Mouse (Mus musculus) midbrain, postnatal 0 days (tissue): ENCODE data around the gene Slc25a10. TPM values are rescaled to one million over a fixed set of nuclear protein-coding genes. Genes with fewer than 3 reads are reported as not detected.

Source experiments
- ATAC-seq: fragments of 200-750 bp; cut with Nextera tagmentation; 2 replicates; pipeline ENCODE4 v1.8.0; 2017; ENCODE audit warnings: moderate number of reproducible peaks, mild to moderate bottlenecking, moderate TSS enrichment, moderate library complexity; ENCODE audit not compliant: low FRiP score
- DNase-seq: peaks from one replicate; pipeline ENCODE4 v3.0.0-alpha.2; 2015; ENCODE audit warnings: low spot score
- H3K27ac ChIP-seq: fragments of 300-500 bp; sonication (generic); 2 replicates; pipeline ENCODE4 v1.5.1; 2014; ENCODE audit warnings: low read depth, mild to moderate bottlenecking, low read length, mixed read lengths
- H3K27me3 ChIP-seq: fragments of 300-500 bp; sonication (generic); 2 replicates; pipeline ENCODE4 v1.6.1; 2014; ENCODE audit warnings: low read length, control low read depth, mixed read lengths; ENCODE audit not compliant: insufficient read depth
- H3K36me3 ChIP-seq: fragments of 300-500 bp; sonication (generic); 2 replicates; pipeline ENCODE4 v1.6.1; 2014; ENCODE audit warnings: low read length, control low read depth, mixed read lengths; ENCODE audit not compliant: insufficient read depth
- H3K4me1 ChIP-seq: fragments of 300-500 bp; sonication (generic); 2 replicates; pipeline ENCODE4 v1.6.1; 2014; ENCODE audit warnings: mild to moderate bottlenecking, control low read depth, antibody characterized with exemption, low read length, mixed read lengths; ENCODE audit not compliant: insufficient read depth
- H3K4me2 ChIP-seq: fragments of 300-500 bp; sonication (generic); 2 replicates; pipeline ENCODE4 v1.6.1; 2014; ENCODE audit warnings: low read depth, mild to moderate bottlenecking, low read length, mixed read lengths; ENCODE audit not compliant: poor library complexity, severe bottlenecking
- H3K4me3 ChIP-seq: fragments of 300-500 bp; sonication (generic); 2 replicates; pipeline ENCODE4 v1.5.1; 2014; ENCODE audit warnings: low read depth, mild to moderate bottlenecking, low read length, moderate library complexity
- H3K9ac ChIP-seq: fragments of 300-500 bp; sonication (generic); replicated peaks from 2 replicates; pipeline ENCODE4 v1.6.1; 2014; ENCODE audit warnings: mild to moderate bottlenecking, low read length, moderate library complexity, mixed read lengths; ENCODE audit not compliant: poor library complexity, severe bottlenecking
- H3K9me3 ChIP-seq: fragments of 300-500 bp; sonication (generic); 2 replicates; pipeline ENCODE4 v1.6.1; 2016; ENCODE audit warnings: low read length, control low read depth
- CTCF ChIP-seq: IDR thresholded peaks from 2 replicates; pipeline ENCODE4 v1.5.1; 2016; ENCODE audit warnings: antibody characterized with exemption, mild to moderate bottlenecking
- WGBS: fragments of 180-500 bp; shearing (Covaris S2); extraction: QIAGEN DNeasy Blood & Tissue Kit; methylation state at CpG from one replicate; pipeline ENCODE4 v1.1.7; 2014; 5-methylcytosine and 5-hydroxymethylcytosine counted together
- polyA plus RNA-seq: library from polyadenylated mRNA; unstranded; fragments of >200 nt; fragmentation: Nextera tagmentation; extraction: Ambion mirVana; gene quantifications from 2 replicates; pipeline ENCODE4 v1.2.1, GENCODE M21; 2015
- total RNA-seq: library from RNA; depleted of rRNA; stranded (reverse); fragments of >200 nt; gene quantifications from 2 replicates; pipeline ENCODE4 v1.2.3, GENCODE M21; 2014; rRNA removed

Slc25a10 gene
- total and polyA plus RNA-seq, 2 experiments from 2014 or later, result 19.8 to 28.4 TPM

- ATAC-seq, result no peak
- peaks cover 28% of the 10 kb centered on the region for H3K36me3 ChIP-seq
Measured at GRCm38 (mm10) chr11:120545964-120546363, 54.3 kb downstream of the Slc25a10 start.

DNA sequence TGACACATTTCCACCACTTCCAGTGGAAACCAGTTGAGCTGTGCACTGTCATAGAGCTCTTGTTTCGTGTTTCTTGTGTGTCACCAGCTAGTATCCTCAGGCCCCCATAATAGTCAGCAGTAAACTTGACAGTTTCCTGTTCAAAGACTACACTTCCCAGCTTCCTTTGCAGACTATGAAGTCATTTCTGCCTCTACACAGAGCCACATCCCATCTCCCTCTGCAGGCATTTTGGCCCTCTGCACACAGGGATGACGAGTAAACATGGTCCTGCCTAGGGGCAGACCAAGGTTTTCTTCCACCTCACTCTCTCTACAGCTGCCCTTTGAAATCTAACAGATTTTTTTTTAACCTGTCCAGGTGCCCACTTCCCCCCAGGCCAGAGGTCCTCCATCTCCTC is 55.8 kb downstream of the Slc25a10 start:
- WGBS, result 57% methylated on average over 2 of the region's 2 CpGs
- TF ChIP-seq CTCF, result peak; percentile 31
- ATAC-seq (no peak), DNase-seq (no peak)
- H3K9me3 ChIP-seq, result no peaks in the 10 kb centered on the region
- H3K4me3 ChIP-seq, result no peak overlapping the region
- no peak overlapping the region for H3K9ac ChIP-seq
- H3K27me3 ChIP-seq, result no peaks in the 10 kb centered on the region
- H3K4me1 ChIP-seq, result peaks cover 14% of the 10 kb centered on the region
- H3K36me3 ChIP-seq, result peaks cover 23% of the 10 kb centered on the region
- H3K27ac ChIP-seq, result no peak overlapping the region
- no peak overlapping the region for H3K4me2 ChIP-seq

More at GRCm38 (mm10) chr11:120545964-120546363, 54.3 kb downstream of the Slc25a10 start:
- no peak for DNase-seq
- H3K4me3 ChIP-seq, result no peak overlapping the region
- no peak for TF ChIP-seq CTCF
- H3K27me3 ChIP-seq, result no peaks in the 10 kb centered on the region
- H3K9ac ChIP-seq, result no peak overlapping the region
- peaks cover 14% of the 10 kb centered on the region for H3K4me1 ChIP-seq
- H3K27ac ChIP-seq, result no peak overlapping the region
- 95% methylated on average over 3 of the region's 3 CpGs for WGBS
- no peak overlapping the region for H3K4me2 ChIP-seq
- no peaks in the 10 kb centered on the region for H3K9me3 ChIP-seq

DNA sequence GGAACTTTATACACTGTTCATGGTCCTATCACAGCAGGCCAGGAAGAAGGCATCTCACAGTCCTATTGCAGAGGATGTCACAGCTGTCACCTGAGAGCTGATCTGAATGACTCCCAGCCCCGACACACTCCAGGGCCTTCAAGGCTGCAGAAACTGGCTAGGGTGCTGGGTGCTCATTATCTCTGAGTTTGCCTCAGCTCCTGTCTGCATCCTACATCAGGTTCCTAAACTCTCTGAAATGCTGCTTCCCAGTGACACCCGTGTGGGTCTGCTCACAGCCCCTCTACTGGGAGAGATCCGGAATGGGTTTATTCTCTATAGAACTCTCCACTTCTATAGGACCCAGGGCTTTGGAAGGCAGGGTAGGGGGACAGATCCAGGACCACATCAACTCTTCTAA is 56.6 kb downstream of the Slc25a10 start:
- DNase-seq, result no peak
- peak overlapping the region; percentile 89; the same call in 1 of the 2 replicates for H3K27ac ChIP-seq
- no peaks in the 10 kb centered on the region for H3K27me3 ChIP-seq
- TF ChIP-seq CTCF, result no peak
- H3K4me1 ChIP-seq, result peaks cover 14% of the 10 kb centered on the region
- H3K4me2 ChIP-seq, result peak overlapping the region; percentile 91
- peak overlapping the region; percentile 99; the same call in 1 of the 2 replicates for H3K9ac ChIP-seq
- H3K4me3 ChIP-seq, result peak overlapping the region; percentile 91; the same call in 1 of the 2 replicates
- no peaks in the 10 kb centered on the region for H3K9me3 ChIP-seq
- 86% methylated on average over 3 of the region's 3 CpGs for WGBS
- no peak for ATAC-seq
- peaks cover 17% of the 10 kb centered on the region for H3K36me3 ChIP-seq

- DNase-seq (no peak), ATAC-seq (no peak)
- H3K27ac ChIP-seq, result peak overlapping the region; percentile 89
- H3K4me2 ChIP-seq, result peak overlapping the region; percentile 91
- peak overlapping the region; percentile 99 for H3K9ac ChIP-seq
- WGBS, result 22% methylated on average over 7 of the region's 7 CpGs
- no peaks in the 10 kb centered on the region for H3K27me3 ChIP-seq
- TF ChIP-seq CTCF, result no peak
- peak overlapping the region; percentile 91 for H3K4me3 ChIP-seq
- H3K9me3 ChIP-seq, result no peaks in the 10 kb centered on the region
- H3K4me1 ChIP-seq, result peaks cover 14% of the 10 kb centered on the region
- H3K36me3 ChIP-seq, result peaks cover 12% of the 10 kb centered on the region
Measured at GRCm38 (mm10) chr11:120548786-120549167, 57.1 kb downstream of the Slc25a10 start.

Other genes with a start within 250 kb of the Slc25a10 start
- 2,534 and 2,842 TPM in 2 replicates for gene Actg1, start 143.3 kb upstream of the Slc25a10 start, total RNA-seq
- 3,992 and 4,056 TPM in 2 replicates for gene Actg1, start 143.3 kb upstream of the Slc25a10 start, polyA plus RNA-seq
- gene Fscn2, start 130.3 kb upstream of the Slc25a10 start, total RNA-seq, result 0.71 TPM in 1 of 2 replicates, not detected in the other
- 0.71 and 1.5 TPM in 2 replicates for gene Fscn2, start 130.3 kb upstream of the Slc25a10 start, polyA plus RNA-seq
- gene Faap100, start 113.1 kb upstream of the Slc25a10 start, total RNA-seq, result 165 and 180 TPM in 2 replicates
- 109 and 114 TPM in 2 replicates for gene Faap100, start 113.1 kb upstream of the Slc25a10 start, polyA plus RNA-seq
- gene Nploc4, start 54.1 kb upstream of the Slc25a10 start, total RNA-seq, result 64.4 and 66.0 TPM in 2 replicates
- 26.0 and 27.1 TPM in 2 replicates for gene Nploc4, start 54.1 kb upstream of the Slc25a10 start, polyA plus RNA-seq
- gene Tspan10, start 49.2 kb upstream of the Slc25a10 start, total RNA-seq, result 0.11 TPM in 1 of 2 replicates, not detected in the other
- not detected in 2 replicates for gene Tspan10, start 49.2 kb upstream of the Slc25a10 start, polyA plus RNA-seq
- gene Pde6g, start 38.3 kb upstream of the Slc25a10 start, total RNA-seq, result not detected in 2 replicates
- 0.37 TPM in 1 of 2 replicates, not detected in the other for gene Pde6g, start 38.3 kb upstream of the Slc25a10 start, polyA plus RNA-seq
- 7.9 and 9.7 TPM in 2 replicates for gene Oxld1, start 33.8 kb upstream of the Slc25a10 start, total RNA-seq
- gene Oxld1, start 33.8 kb upstream of the Slc25a10 start, polyA plus RNA-seq, result 11.4 and 11.5 TPM in 2 replicates
- gene Ccdc137, start 33.7 kb upstream of the Slc25a10 start, total RNA-seq, result 14.8 and 18.2 TPM in 2 replicates
- 17.0 and 19.8 TPM in 2 replicates for gene Ccdc137, start 33.7 kb upstream of the Slc25a10 start, polyA plus RNA-seq
- 62.8 and 72.6 TPM in 2 replicates for gene Arl16, start 24.2 kb upstream of the Slc25a10 start, total RNA-seq
- 65.7 and 73.0 TPM in 2 replicates for gene Arl16, start 24.2 kb upstream of the Slc25a10 start, polyA plus RNA-seq
- gene Mrpl12, start 7.2 kb upstream of the Slc25a10 start, total RNA-seq, result 39.2 and 42.7 TPM in 2 replicates
- 147 TPM in 2 replicates for gene Mrpl12, start 7.2 kb upstream of the Slc25a10 start, polyA plus RNA-seq
- gene Gcgr, start 38.9 kb downstream of the Slc25a10 start, total RNA-seq, result 0.60 TPM in 1 of 2 replicates, not detected in the other
- gene Gcgr, start 38.9 kb downstream of the Slc25a10 start, polyA plus RNA-seq, result 0.17 and 0.21 TPM in 2 replicates
- 132 and 138 TPM in 2 replicates for gene Mcrip1, start 57.9 kb downstream of the Slc25a10 start, total RNA-seq
- gene Mcrip1, start 57.9 kb downstream of the Slc25a10 start, polyA plus RNA-seq, result 243 and 270 TPM in 2 replicates
- not detected in 2 replicates for gene Ppp1r27, start 59.3 kb downstream of the Slc25a10 start, total RNA-seq
- gene Ppp1r27, start 59.3 kb downstream of the Slc25a10 start, polyA plus RNA-seq, result not detected in 2 replicates
- gene P4hb, start 81.4 kb downstream of the Slc25a10 start, total RNA-seq, result 161 and 165 TPM in 2 replicates
- 191 and 209 TPM in 2 replicates for gene P4hb, start 81.4 kb downstream of the Slc25a10 start, polyA plus RNA-seq
- gene Arhgdia, start 89.8 kb downstream of the Slc25a10 start, total RNA-seq, result 233 and 286 TPM in 2 replicates
- gene Arhgdia, start 89.8 kb downstream of the Slc25a10 start, polyA plus RNA-seq, result 390 and 417 TPM in 2 replicates
- 70.8 and 86.9 TPM in 2 replicates for gene Alyref, start 106.5 kb downstream of the Slc25a10 start, total RNA-seq
- 130 and 145 TPM in 2 replicates for gene Alyref, start 106.5 kb downstream of the Slc25a10 start, polyA plus RNA-seq
- gene Anapc11, start 106.6 kb downstream of the Slc25a10 start, total RNA-seq, result 41.1 and 58.4 TPM in 2 replicates
- gene Anapc11, start 106.6 kb downstream of the Slc25a10 start, polyA plus RNA-seq, result 193 and 203 TPM in 2 replicates
- gene Npb, start 116.6 kb downstream of the Slc25a10 start, total RNA-seq, result not detected in 2 replicates
- gene Npb, start 116.6 kb downstream of the Slc25a10 start, polyA plus RNA-seq, result 1.3 TPM in 2 replicates
- 130 and 137 TPM in 2 replicates for gene Pcyt2, start 126.1 kb downstream of the Slc25a10 start, total RNA-seq
- 129 and 143 TPM in 2 replicates for gene Pcyt2, start 126.1 kb downstream of the Slc25a10 start, polyA plus RNA-seq
- gene Sirt7, start 133.4 kb downstream of the Slc25a10 start, total RNA-seq, result 31.3 and 39.7 TPM in 2 replicates
- 34.7 and 36.0 TPM in 2 replicates for gene Sirt7, start 133.4 kb downstream of the Slc25a10 start, polyA plus RNA-seq
- 42.1 and 46.5 TPM in 2 replicates for gene Mafg, start 141.8 kb downstream of the Slc25a10 start, total RNA-seq
- gene Mafg, start 141.8 kb downstream of the Slc25a10 start, polyA plus RNA-seq, result 40.8 and 41.7 TPM in 2 replicates
- gene Pycr1, start 151.9 kb downstream of the Slc25a10 start, total RNA-seq, result 8.6 and 10.8 TPM in 2 replicates
- gene Pycr1, start 151.9 kb downstream of the Slc25a10 start, polyA plus RNA-seq, result 10.4 and 11.7 TPM in 2 replicates
- gene Myadml2, start 156.3 kb downstream of the Slc25a10 start, total RNA-seq, result 1.5 and 1.6 TPM in 2 replicates
- 1.4 and 1.7 TPM in 2 replicates for gene Myadml2, start 156.3 kb downstream of the Slc25a10 start, polyA plus RNA-seq
- gene Notum, start 169.3 kb downstream of the Slc25a10 start, total RNA-seq, result 5.5 and 10.5 TPM in 2 replicates
- 3.1 and 3.6 TPM in 2 replicates for gene Notum, start 169.3 kb downstream of the Slc25a10 start, polyA plus RNA-seq
- 106 and 113 TPM in 2 replicates for gene Aspscr1, start 181.1 kb downstream of the Slc25a10 start, total RNA-seq
- gene Aspscr1, start 181.1 kb downstream of the Slc25a10 start, polyA plus RNA-seq, result 143 and 153 TPM in 2 replicates
- gene Cenpx, start 221.9 kb downstream of the Slc25a10 start, total RNA-seq, result 70.8 and 76.0 TPM in 2 replicates
- 94.5 and 94.6 TPM in 2 replicates for gene Cenpx, start 221.9 kb downstream of the Slc25a10 start, polyA plus RNA-seq
- gene Lrrc45, start 222.1 kb downstream of the Slc25a10 start, total RNA-seq, result 44.8 and 47.8 TPM in 2 replicates
- 46.8 and 51.0 TPM in 2 replicates for gene Lrrc45, start 222.1 kb downstream of the Slc25a10 start, polyA plus RNA-seq
- gene Rac3, start 229.6 kb downstream of the Slc25a10 start, total RNA-seq, result 766 and 788 TPM in 2 replicates
- gene Rac3, start 229.6 kb downstream of the Slc25a10 start, polyA plus RNA-seq, result 808 and 853 TPM in 2 replicates
- 6.9 and 11.2 TPM in 2 replicates for gene Dcxr, start 235.4 kb downstream of the Slc25a10 start, total RNA-seq
- 9.9 and 12.3 TPM in 2 replicates for gene Dcxr, start 235.4 kb downstream of the Slc25a10 start, polyA plus RNA-seq
- gene Cbr2, start 240.3 kb downstream of the Slc25a10 start, total RNA-seq, result 3.6 and 5.2 TPM in 2 replicates
- gene Cbr2, start 240.3 kb downstream of the Slc25a10 start, polyA plus RNA-seq, result 4.0 and 4.4 TPM in 2 replicates